Mouse (Mus musculus): ENCODE data around the gene Olfr1137. TPM values are rescaled to one million over a fixed set of nuclear protein-coding genes. Genes with fewer than 3 reads are reported as not detected.

Olfr1137 gene
- total RNA-seq (2021) = not detected

- DNase-seq = no peak
These were observed at the start of gene Olfr1137 for GRCm38 (mm10) chr2:87713079-87713478. TSS of gene Olfr1137 (minus strand) at chr2:87713179.

GRCm38 (mm10) chr2:87753891-87754290 is 40.9 kb upstream of the Olfr1137 start, which contains the start of gene Olfr1141:
TSS of gene Olfr1141 (minus strand) at chr2:87753991.
- no peak for DNase-seq

GRCm38 (mm10) chr2:87743452-87743851 is 30.5 kb upstream of the Olfr1137 start, which contains the start of gene Olfr1140:
TSS of gene Olfr1140 (plus strand) at chr2:87743752.
- DNase-seq = no peak

- DNase-seq = no peak
These were observed 26.9 kb upstream of the Olfr1137 start, which contains the start of gene Olfr1138 for GRCm38 (mm10) chr2:87739878-87740277. TSS of gene Olfr1138 (minus strand) at chr2:87739978.

GRCm38 (mm10) chr2:87693847-87694246 is 19.1 kb downstream of the Olfr1137 start, which contains the start of gene Olfr1136:
TSS of gene Olfr1136 (minus strand) at chr2:87693947.
- no peak for DNase-seq

- no peak for DNase-seq
These were observed 39.4 kb downstream of the Olfr1137 start, which contains the start of gene Olfr1135 for GRCm38 (mm10) chr2:87673564-87673963. TSS of gene Olfr1135 (minus strand) at chr2:87673664.

Other genes with a start within 250 kb of the Olfr1137 start
- gene Pramel7, start 216.1 kb downstream of the Olfr1137 start, total RNA-seq (2021) = not detected
- gene Pramel6, start 206.6 kb downstream of the Olfr1137 start, total RNA-seq (2021) = not detected
- not detected for gene Olfr153, start 181.4 kb downstream of the Olfr1137 start, total RNA-seq (2021)
- gene Olfr1128, start 167.6 kb downstream of the Olfr1137 start, total RNA-seq (2021) = not detected
- gene Olfr1129, start 139.3 kb downstream of the Olfr1137 start, total RNA-seq (2021) = not detected
- not detected for gene Olfr1130, start 107.0 kb downstream of the Olfr1137 start, total RNA-seq (2021)
- not detected for gene Olfr1131, start 86.1 kb downstream of the Olfr1137 start, total RNA-seq (2021)
- gene Olfr1132, start 75.6 kb downstream of the Olfr1137 start, total RNA-seq (2021) = not detected
- not detected for gene Olfr1133, start 65.8 kb downstream of the Olfr1137 start, total RNA-seq (2021)
- gene Olfr1134, start 54.7 kb downstream of the Olfr1137 start, total RNA-seq (2021) = not detected
- gene Olfr1135, start 39.5 kb downstream of the Olfr1137 start, total RNA-seq (2021) = not detected
- not detected for gene Olfr1136, start 19.2 kb downstream of the Olfr1137 start, total RNA-seq (2021)
- not detected for gene Olfr1138, start 26.8 kb upstream of the Olfr1137 start, total RNA-seq (2021)
- not detected for gene Olfr1140, start 30.6 kb upstream of the Olfr1137 start, total RNA-seq (2021)
- gene Olfr1141, start 40.8 kb upstream of the Olfr1137 start, total RNA-seq (2021) = not detected
- gene Olfr152, start 66.3 kb upstream of the Olfr1137 start, total RNA-seq (2021) = not detected
- gene Olfr1143, start 87.4 kb upstream of the Olfr1137 start, total RNA-seq (2021) = not detected
- not detected for gene Olfr1145, start 96.6 kb upstream of the Olfr1137 start, total RNA-seq (2021)
- not detected for gene Olfr1148, start 117.4 kb upstream of the Olfr1137 start, total RNA-seq (2021)
- not detected for gene Olfr1150-ps1, start 130.8 kb upstream of the Olfr1137 start, total RNA-seq (2021)
- gene Olfr1151, start 142.7 kb upstream of the Olfr1137 start, total RNA-seq (2021) = not detected
- gene Olfr1152, start 153.3 kb upstream of the Olfr1137 start, total RNA-seq (2021) = not detected
- not detected for gene Olfr1153, start 181.8 kb upstream of the Olfr1137 start, total RNA-seq (2021)
- not detected for gene Olfr1154, start 192.0 kb upstream of the Olfr1137 start, total RNA-seq (2021)
- not detected for gene Olfr1155, start 232.0 kb upstream of the Olfr1137 start, total RNA-seq (2021)
- gene Olfr1156, start 239.9 kb upstream of the Olfr1137 start, total RNA-seq (2021) = not detected